Mouse (Mus musculus) kidney, postnatal 0 days (tissue): Measurements from ENCODE around the gene Fn1. TPM values are rescaled to one million over a fixed set of nuclear protein-coding genes. Genes with fewer than 3 reads are reported as not detected.

ENCODE experiments used
- ATAC-seq: fragments of 200-750 bp; cut with Nextera tagmentation; replicated peaks from 2 replicates; pipeline ENCODE4 v1.8.0; 2017; ENCODE audit warnings: low read depth, moderate number of reproducible peaks, moderate TSS enrichment, moderate library complexity; ENCODE audit not compliant: low FRiP score
- DNase-seq: peaks from one replicate; pipeline ENCODE4 v3.0.0-alpha.2; 2016; ENCODE audit warnings: low spot score
- H3K27ac ChIP-seq: fragments of 300-500 bp; sonication (generic); 2 replicates; pipeline ENCODE4 v1.5.1; 2014; ENCODE audit warnings: mild to moderate bottlenecking
- H3K27me3 ChIP-seq: fragments of 300-500 bp; sonication (generic); 2 replicates; pipeline ENCODE4 v1.6.1; 2014; ENCODE audit warnings: low read length, mixed read lengths; ENCODE audit not compliant: insufficient read depth
- H3K36me3 ChIP-seq: fragments of 300-500 bp; sonication (generic); 2 replicates; pipeline ENCODE4 v1.6.1; 2014; ENCODE audit warnings: low read length, mixed read lengths; ENCODE audit not compliant: insufficient read depth
- H3K4me1 ChIP-seq: fragments of 300-500 bp; sonication (generic); replicated peaks from 2 replicates; pipeline ENCODE4 v1.6.1; 2014; ENCODE audit warnings: antibody characterized with exemption, low read length, mixed read lengths; ENCODE audit not compliant: insufficient read depth
- H3K4me2 ChIP-seq: fragments of 300-500 bp; sonication (generic); 2 replicates; pipeline ENCODE4 v1.6.1; 2014; ENCODE audit warnings: mild to moderate bottlenecking, low read length, moderate library complexity, mixed read lengths
- H3K4me3 ChIP-seq: fragments of 300-500 bp; sonication (generic); replicated peaks from 2 replicates; pipeline ENCODE4 v1.5.1; 2014; ENCODE audit warnings: low read depth, low read length
- H3K9ac ChIP-seq: fragments of 300-500 bp; sonication (generic); 2 replicates; pipeline ENCODE4 v1.6.1; 2014; ENCODE audit warnings: low read depth, low read length
- H3K9me3 ChIP-seq: fragments of 300-500 bp; sonication (generic); replicated peaks from 2 replicates; pipeline ENCODE4 v1.6.1; 2016; ENCODE audit warnings: low read length, inconsistent platforms, mixed read lengths
- CTCF ChIP-seq: IDR thresholded peaks from 2 replicates; pipeline ENCODE4 v1.5.1; 2016; ENCODE audit warnings: antibody characterized with exemption, low read depth, mild to moderate bottlenecking, moderate library complexity
- WGBS: fragments of 180-500 bp; shearing (Covaris S2); extraction: QIAGEN DNeasy Blood & Tissue Kit; methylation state at CpG from one replicate; pipeline ENCODE4 v1.1.7; 2014; 5-methylcytosine and 5-hydroxymethylcytosine counted together
- polyA plus RNA-seq: library from polyadenylated mRNA; unstranded; fragments of >200 nt; fragmentation: Nextera tagmentation; extraction: Ambion mirVana; gene quantifications from 2 replicates; pipeline ENCODE4 v1.2.1, GENCODE M21; 2015

The Fn1 gene
- polyA plus RNA-seq, 1 experiment from 2014 or later, result 89.5 TPM

DNA sequence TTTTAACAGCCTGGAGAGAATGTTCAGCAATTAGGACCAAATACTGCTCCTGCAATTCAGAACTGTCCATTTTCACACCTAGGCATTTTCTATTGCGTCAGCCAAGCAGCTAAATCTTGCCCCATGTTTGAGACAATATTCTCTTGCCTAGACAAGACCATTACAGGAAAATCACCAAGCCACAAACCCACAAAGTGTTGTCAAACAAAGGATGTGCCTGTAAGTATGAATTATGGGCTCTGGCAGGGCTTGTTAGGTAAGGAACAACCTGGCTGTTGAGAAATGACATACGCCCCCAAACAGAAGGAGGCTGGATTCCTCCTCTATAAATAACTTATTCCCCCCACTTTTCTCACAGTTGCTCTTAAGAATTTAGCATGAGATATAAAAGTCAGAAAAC is 31.5 kb downstream of the Fn1 start:
- TF ChIP-seq CTCF, result no peak
- H3K27ac ChIP-seq, result no peak overlapping the region
- H3K9ac ChIP-seq, result no peak overlapping the region
- H3K27me3 ChIP-seq, result no peaks in the 10 kb centered on the region
- no peak overlapping the region for H3K4me2 ChIP-seq
- ATAC-seq (no peak), DNase-seq (no peak)
- WGBS, result 90% methylated on average over 2 of the region's 2 CpGs
- no peak overlapping the region for H3K4me3 ChIP-seq
- H3K4me1 ChIP-seq, result no peaks in the 10 kb centered on the region
- H3K9me3 ChIP-seq, result no peaks in the 10 kb centered on the region
- H3K36me3 ChIP-seq, result peaks cover 33% of the 10 kb centered on the region

DNA sequence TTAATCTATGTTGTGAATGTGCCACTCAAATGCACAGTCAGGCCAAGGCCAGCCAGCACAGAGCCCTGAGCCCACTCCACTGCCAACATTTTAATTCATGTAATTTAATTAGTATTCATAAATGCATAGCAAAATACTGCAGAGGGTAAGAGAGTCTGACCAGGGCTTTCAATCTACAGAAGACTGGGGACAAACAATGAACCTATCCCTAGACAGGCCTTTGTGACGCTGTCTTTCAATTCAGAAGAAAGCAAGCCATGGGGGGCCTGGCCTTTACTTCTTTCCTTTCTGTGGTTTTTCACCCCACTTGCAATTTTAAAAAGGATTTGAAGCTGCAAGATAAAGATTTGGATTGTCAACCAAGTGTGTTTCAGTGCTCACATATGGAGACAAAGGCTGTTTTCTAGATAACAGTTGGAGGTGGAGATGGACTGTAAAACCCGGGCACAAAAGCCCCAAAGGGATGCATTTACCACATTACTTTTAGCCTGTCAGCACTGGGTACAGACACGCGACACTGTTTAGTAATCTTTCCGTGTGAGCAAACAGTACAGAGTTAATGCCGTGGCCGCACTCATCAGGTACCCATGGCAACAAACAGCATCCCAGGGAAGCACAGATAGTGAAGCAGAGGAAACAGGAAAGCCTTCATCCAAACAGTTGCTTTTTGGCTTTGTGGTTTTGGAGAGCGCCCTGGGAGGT is 38.3 kb downstream of the Fn1 start:
- TF ChIP-seq CTCF, result no peak
- no peak overlapping the region for H3K4me2 ChIP-seq

DNA sequence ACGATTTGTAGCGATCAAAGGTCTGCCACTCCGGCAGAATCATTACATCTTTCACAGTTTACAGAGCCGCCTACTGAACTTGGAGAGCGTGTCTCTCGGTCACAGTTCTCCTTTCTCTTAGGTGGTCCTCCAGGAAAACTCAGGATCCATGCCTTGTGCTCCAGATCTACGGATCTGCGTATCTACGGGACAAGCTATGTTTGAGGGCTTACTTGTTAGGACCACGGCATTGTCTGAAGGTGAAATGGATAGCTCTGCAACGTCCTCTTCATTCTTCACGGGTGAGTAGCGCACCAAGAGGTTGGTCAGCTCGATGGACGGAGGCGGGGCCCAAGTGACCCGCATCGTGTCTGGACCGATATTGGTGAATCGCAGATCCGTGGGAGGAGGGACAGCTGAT is 40.7 kb downstream of the Fn1 start:
- 89% methylated on average over 21 of the region's 21 CpGs for WGBS
- ATAC-seq (no peak), DNase-seq (no peak)
- Histone ChIP-seq H3K36me3 (peaks cover 37% of the 10 kb centered on the region; the same call in 1 of the 2 replicates), H3K9ac (no peak overlapping the region), H3K27ac (no peak overlapping the region), H3K27me3 (no peaks in the 10 kb centered on the region), H3K4me2 (no peak overlapping the region), H3K4me3 (no peak overlapping the region), H3K4me1 (no peaks in the 10 kb centered on the region), H3K9me3 (no peaks in the 10 kb centered on the region)
- TF ChIP-seq CTCF, result no peak

More for the DNA sequence above, 38.3 kb downstream of the Fn1 start:
- Histone ChIP-seq H3K36me3 (peaks cover 41% of the 10 kb centered on the region; the same call in 1 of the 2 replicates), H3K4me3 (no peak overlapping the region), H3K27me3 (no peaks in the 10 kb centered on the region), H3K4me1 (no peaks in the 10 kb centered on the region), H3K9ac (no peak overlapping the region), H3K9me3 (no peaks in the 10 kb centered on the region), H3K27ac (no peak overlapping the region)
- no peak for ATAC-seq
- WGBS, result 91% methylated on average over 8 of the region's 8 CpGs
- no peak for DNase-seq

DNA sequence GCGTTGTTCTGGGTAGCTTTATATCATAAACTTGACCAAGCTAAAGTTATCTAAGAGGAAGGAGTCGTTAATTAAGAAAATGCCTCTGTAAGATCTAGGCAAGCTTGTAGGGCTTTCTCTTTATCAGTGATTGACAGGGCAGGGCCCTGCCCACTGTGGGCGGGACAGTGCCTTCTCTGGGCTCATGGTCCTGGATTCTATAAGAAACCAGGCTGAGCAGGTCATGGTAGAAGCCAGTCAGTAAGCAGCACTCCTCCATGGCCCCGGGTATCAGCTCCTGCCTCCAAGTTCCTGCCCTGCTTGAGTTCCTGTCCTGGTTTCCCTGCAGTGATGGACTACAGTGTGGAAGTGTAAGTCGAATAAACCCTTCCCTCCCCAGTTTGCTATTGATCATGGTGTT is 43.1 kb downstream of the Fn1 start:
- Histone ChIP-seq H3K27ac (no peak overlapping the region), H3K9me3 (no peaks in the 10 kb centered on the region), H3K4me3 (no peak overlapping the region), H3K27me3 (no peaks in the 10 kb centered on the region), H3K36me3 (peaks cover 37% of the 10 kb centered on the region), H3K4me2 (no peak overlapping the region), H3K4me1 (no peaks in the 10 kb centered on the region), H3K9ac (no peak overlapping the region)
- ATAC-seq (no peak), DNase-seq (no peak)
- 87% methylated on average over 5 of the region's 5 CpGs for WGBS
- TF ChIP-seq CTCF, result no peak

DNA sequence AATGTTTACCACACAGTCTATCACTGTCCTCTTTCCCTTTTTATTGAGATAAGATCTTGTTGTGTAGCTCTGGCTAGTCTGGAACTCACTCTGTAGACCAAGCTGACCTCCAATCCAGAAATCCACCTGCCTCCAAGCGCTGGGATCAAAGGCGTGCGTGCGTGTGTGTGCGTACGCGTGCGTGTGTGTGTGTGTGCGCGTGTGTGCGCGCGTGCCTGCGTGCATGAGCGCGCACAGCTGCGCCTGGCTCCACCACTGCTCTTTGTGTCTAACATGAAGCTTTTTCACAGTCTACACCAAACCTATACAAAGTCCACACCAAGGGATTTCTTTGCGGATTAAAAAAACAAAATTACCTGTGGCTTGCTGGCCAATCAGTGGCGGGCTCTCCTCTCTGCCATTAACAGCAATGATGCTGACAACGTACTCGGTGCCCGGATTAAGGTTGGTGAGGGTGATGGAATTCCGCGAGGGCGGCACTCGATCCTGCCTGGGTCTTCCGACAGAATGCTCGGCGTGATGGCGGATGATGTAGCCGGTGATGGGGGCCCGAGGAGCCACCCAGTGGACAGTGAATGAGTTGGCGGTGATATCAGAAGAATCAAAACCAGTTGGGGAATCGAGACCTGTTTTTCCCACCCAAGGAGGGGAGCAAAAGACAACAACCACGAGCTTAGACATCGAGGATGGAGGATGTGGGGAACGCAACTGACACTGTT is 43.8 kb downstream of the Fn1 start:
- 94% methylated on average over 37 of the region's 37 CpGs for WGBS
- TF ChIP-seq CTCF, result no peak
- no peak for ATAC-seq

DNA sequence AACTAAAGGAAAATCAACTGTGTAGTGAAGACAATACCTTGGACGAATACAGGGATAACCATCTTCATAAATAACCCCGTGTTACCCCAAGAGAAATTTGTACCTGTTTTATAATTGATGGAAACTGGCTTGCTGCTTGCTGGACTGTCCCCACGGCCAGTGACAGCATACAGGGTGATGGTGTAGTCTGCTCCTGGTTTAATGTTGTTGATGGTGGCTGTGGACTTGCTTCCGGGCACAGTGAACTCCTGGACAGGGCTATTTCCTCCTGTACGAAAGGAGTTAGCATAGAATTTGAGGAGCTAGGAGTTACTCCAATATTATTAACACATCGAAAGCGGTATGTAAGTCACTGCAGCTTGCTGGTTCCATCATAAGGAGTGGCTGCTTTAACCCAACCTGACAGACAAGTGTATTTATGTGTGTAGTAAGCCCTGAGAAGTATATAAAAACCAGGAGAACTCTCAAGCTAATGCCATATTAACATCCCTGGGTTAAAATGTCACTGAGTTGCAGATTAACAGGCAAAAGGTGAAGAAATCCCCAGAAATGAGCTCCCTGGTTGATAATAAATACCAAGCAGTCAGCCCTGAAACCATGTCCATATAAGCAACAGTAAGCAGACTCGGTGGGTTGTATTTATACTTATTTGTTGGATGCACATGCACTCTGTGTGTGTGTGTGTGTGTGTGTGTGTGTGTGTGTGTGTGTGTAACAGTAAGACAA is 46.2 kb downstream of the Fn1 start:
- H3K9me3 ChIP-seq, result no peaks in the 10 kb centered on the region
- H3K27ac ChIP-seq, result no peak overlapping the region
- no peak for DNase-seq

More for the DNA sequence above, 43.8 kb downstream of the Fn1 start:
- no peak for DNase-seq
- Histone ChIP-seq H3K4me1 (no peaks in the 10 kb centered on the region), H3K27me3 (no peaks in the 10 kb centered on the region), H3K4me2 (no peak overlapping the region), H3K4me3 (no peak overlapping the region), H3K27ac (no peak overlapping the region), H3K9me3 (no peaks in the 10 kb centered on the region), H3K36me3 (peaks cover 38% of the 10 kb centered on the region), H3K9ac (no peak overlapping the region)

More for the DNA sequence above, 46.2 kb downstream of the Fn1 start:
- H3K4me3 ChIP-seq, result no peak overlapping the region
- H3K4me2 ChIP-seq, result no peak overlapping the region
- H3K4me1 ChIP-seq, result no peaks in the 10 kb centered on the region
- TF ChIP-seq CTCF, result no peak
- H3K9ac ChIP-seq, result no peak overlapping the region
- 78% methylated on average over 8 of the region's 8 CpGs for WGBS
- H3K27me3 ChIP-seq, result no peaks in the 10 kb centered on the region
- peak; percentile 25; the same call in 1 of the 2 replicates for ATAC-seq
- peaks cover 33% of the 10 kb centered on the region for H3K36me3 ChIP-seq
